8 mouse cellular contexts compared by ENCODE assay signal in the genomic region with DNA sequence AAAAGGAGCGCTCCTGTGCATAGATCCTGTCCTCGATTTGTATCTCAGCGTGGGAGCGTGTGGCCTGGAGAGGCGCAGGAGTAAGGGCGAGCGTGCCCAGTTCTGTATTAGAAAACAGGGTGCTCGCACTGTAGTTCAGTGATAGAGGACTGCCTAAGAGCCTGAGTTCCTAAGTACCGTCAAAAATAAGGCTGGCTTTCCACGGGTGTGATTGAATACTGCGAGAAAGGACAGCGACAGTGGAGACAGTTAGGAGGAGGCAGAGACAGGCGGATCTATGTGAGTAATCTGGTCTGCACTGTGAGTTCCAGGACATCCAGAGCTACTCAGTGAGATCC. TPM values are rescaled to one million over a fixed set of nuclear protein-coding genes. Genes with fewer than 3 reads are reported as not detected.
A peak's percentile ranks its signal among the peaks of the same experiment; 100 is the strongest.
DNase-seq lines count a peak whose midpoint lies in the region; ATAC-seq and TF ChIP-seq lines count a peak whose summit lies in the region.

No protein-coding gene starts in this region.

- TF ChIP-seq POLR2A in testis, adult 2 months (IDR thresholded peaks at IDR 0.05; ENCODE audit: control insufficient read depth, low read depth, low read length), result no peak

- no peaks in the 10 kb centered on the region for H3K9me3 ChIP-seq in liver, embryonic 13.5 days (replicated peaks)

- TF ChIP-seq CTCF in gastrocnemius, adult 2 months (IDR thresholded peaks at IDR 0.05), result no peak
- TF ChIP-seq CTCF in testis, adult 2 months (IDR thresholded peaks at IDR 0.05; ENCODE audit: control insufficient read depth, insufficient read depth, insufficient replicate concordance, low read depth, low read length), result no peak

- no peaks in the 10 kb centered on the region for H3K36me3 ChIP-seq in testis, adult 2 months (ENCODE audit: control insufficient read depth, insufficient read depth, low read length)
- H3K36me3 ChIP-seq in liver, embryonic 13.5 days, result no peaks in the 10 kb centered on the region

- no peak for ATAC-seq in liver, embryonic 13.5 days (ENCODE audit: low read depth)

- H3K27ac ChIP-seq in gastrocnemius, adult 2 months, result peak overlapping the region; percentile 89
- H3K27ac ChIP-seq in testis, adult 2 months (ENCODE audit: control insufficient read depth, insufficient read depth, low read depth, low read length), result no peak overlapping the region
- H3K27ac ChIP-seq in liver, embryonic 13.5 days, result peak overlapping the region; percentile 9

- intact Hi-C loops in gastrocnemius, adult 2 months (cut with DNase I), result no loop called here
- intact Hi-C loops in left cerebral cortex, postnatal 25 days (cut with DNase I), result no loop called here

- peak overlapping the region; percentile 44 for H3K9ac ChIP-seq in liver, embryonic 13.5 days

- whole genome bisulfite sequencing in liver, embryonic 13.5 days (ENCODE audit: insufficient replicate concordance), result 2% methylated on average over 13 of the region's 13 CpGs

- peaks cover 15% of the 10 kb centered on the region for H3K4me1 ChIP-seq in testis, adult 2 months (ENCODE audit: control insufficient read depth, insufficient read depth, low read length)
- peaks cover 87% of the 10 kb centered on the region for H3K4me1 ChIP-seq in liver, embryonic 13.5 days (replicated peaks)

- H3K4me2 ChIP-seq in liver, embryonic 13.5 days, result peak overlapping the region; percentile 96

- H3K27me3 ChIP-seq in testis, adult 2 months (ENCODE audit: control insufficient read depth, insufficient read depth, low read length), result no peaks in the 10 kb centered on the region
- H3K27me3 ChIP-seq in liver, embryonic 13.5 days, result peaks cover 8% of the 10 kb centered on the region; the same call in 1 of the 2 replicates

- no peak for DNase-seq in gastrocnemius, adult 2 months
- DNase-seq in gastrocnemius, postnatal 10 days, result no peak
- no peak for DNase-seq in testis, postnatal 10 days (ENCODE audit: low spot score)
- DNase-seq in liver, embryonic 13.5 days, result no peak
- DNase-seq in thymus, adult 18-20 months, result no peak
- DNase-seq in gastrocnemius, adult 18-20 months (ENCODE audit: low spot score), result no peak
- no peak for DNase-seq in left cerebral cortex, postnatal 25 days (ENCODE audit: low spot score in 2 of 2)

- peak overlapping the region; percentile 87 for H3K4me3 ChIP-seq in gastrocnemius, adult 2 months
- H3K4me3 ChIP-seq in testis, adult 2 months (ENCODE audit: control insufficient read depth, low read depth, low read length), result peak overlapping the region; percentile 83
- H3K4me3 ChIP-seq in liver, embryonic 13.5 days (replicated peaks), result peak overlapping the region; percentile 70

RNA-seq across cellular contexts. Expression of a gene that starts 0.3 kb away (rescaled TPM):
- total RNA-seq in gastrocnemius, adult 2 months (2021), result 1 to 10 TPM; 3.5 to 6.0 TPM
- 10 to 100 TPM; 16.4 to 19.3 TPM for total RNA-seq in gastrocnemius, postnatal 10 days (2021)
- 2.7 and 3.6 TPM in 2 replicates for polyA plus RNA-seq in testis, adult 2 months (2012; rRNA removed)
- 8.8 and 9.3 TPM in 2 replicates for polyA plus RNA-seq in liver, embryonic 13.5 days (2015; fragmentation: Nextera tagmentation; extraction: Ambion mirVana)
- 1 to 10 TPM; 2.9 to 5.5 TPM for total RNA-seq in gastrocnemius, adult 18-20 months (2021)
- 10 to 100 TPM; 11.1 to 13.7 TPM for total RNA-seq in left cerebral cortex, postnatal 25 days (2021)

RNA-seq across cellular contexts. Expression of a gene that starts 20.9 kb away (rescaled TPM):
- total RNA-seq in gastrocnemius, adult 2 months (2021), result not detected
- total RNA-seq in gastrocnemius, postnatal 10 days (2021), result not detected
- polyA plus RNA-seq in testis, adult 2 months (2012; rRNA removed), result 0.88 and 1.2 TPM in 2 replicates
- polyA plus RNA-seq in liver, embryonic 13.5 days (2015; fragmentation: Nextera tagmentation; extraction: Ambion mirVana), result not detected in 2 replicates
- not detected for total RNA-seq in gastrocnemius, adult 18-20 months (2021)
- total RNA-seq in left cerebral cortex, postnatal 25 days (2021), result under 1 TPM; 0.16 to 0.18 TPM
